Mouse (Mus musculus) T-helper 17 cell (primary cell): ENCODE measurements at regions not wholly inside any gene's neighbourhood (a gene's known extent, or its start where the extent isn't known, plus 50 kb on each side); places are given as distances from the start of the nearest gene placed in this dataset.
"Not testable (repeated sequence)": the region's sequence is repeated elsewhere in the genome, so short reads cannot be mapped to it uniquely, and the experiment has no call there.

ENCODE experiments used
- in situ Hi-C, 2 experiments: fragments of 300-600 bp; cut with MboI, MseI; formaldehyde crosslinking; loops; 1 replicate in 1 of 2; 2 replicates in 1 of 2; pipeline ENCODE4 v1.15.1; 2025; ENCODE audit warnings: high pct_unique_total_duplicates in 2 of 2

DNA sequence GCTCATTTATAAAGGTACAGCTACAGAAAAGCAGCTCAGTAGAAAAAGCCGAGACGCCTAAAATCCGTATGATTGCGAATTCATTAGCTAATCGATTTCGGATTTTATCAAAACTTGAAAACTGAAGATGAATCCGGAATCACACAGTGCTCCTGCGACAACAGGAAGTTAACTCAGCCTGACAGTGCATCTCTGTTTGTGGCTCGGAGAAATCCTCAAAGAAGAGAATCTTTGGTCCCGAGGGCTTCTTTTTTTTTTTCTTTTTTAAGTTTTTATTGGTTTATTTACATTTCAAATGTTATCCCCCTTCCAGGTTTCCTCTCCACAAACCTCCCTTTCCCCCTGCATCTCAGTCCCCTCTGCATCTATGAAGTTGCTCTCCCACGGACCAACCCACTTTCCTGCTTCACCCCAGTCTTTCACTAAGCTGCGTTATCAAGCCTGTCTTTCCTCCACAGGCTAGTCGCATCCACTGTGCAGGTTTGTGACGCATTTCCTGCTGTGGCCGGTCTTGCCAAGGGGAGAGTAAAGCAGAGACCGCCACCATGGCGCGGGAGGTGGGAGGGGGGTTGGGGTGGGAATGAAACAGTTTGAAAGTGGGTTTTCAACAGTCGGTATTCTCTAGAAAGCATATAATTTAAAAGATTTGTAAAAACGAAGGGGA, 593.4 kb upstream of the Snrpn start:
- in situ Hi-C loops = not testable (repeated sequence)

DNA sequence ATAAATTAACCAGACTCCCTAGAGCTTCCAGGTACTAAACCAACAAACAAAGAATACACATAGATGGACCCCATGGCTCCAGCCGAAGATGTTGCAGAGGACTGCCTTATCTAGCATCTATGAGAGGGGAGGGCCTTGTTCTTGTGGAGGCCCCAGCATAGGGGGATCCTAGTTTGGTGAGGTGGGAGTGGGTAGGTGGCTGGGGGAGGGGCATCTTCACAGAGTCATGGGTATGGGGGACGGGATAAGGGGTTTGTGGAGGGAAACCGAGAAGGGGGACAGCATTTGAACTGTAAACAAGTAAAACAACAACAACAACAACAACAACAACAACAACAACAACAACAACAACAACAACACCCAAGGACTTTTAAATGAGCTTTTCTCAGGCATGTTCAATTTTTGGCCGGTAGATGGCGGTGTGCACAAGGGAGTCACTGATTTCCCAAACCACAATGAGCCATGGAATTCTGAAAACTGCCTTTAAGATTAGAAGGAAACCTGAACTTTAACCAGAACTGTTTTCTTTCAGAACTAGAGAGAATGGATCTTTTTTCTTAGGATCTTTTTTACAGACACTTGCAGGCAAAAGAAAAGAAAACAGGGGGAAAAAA, 588.2 kb upstream of the Snrpn start:
- in situ Hi-C loops = loop anchor here in 1 of 2 experiments (5.0 kb wide), 1 partner anchor 1649 kb away; the partner anchor contains the start of gene Magel2
